Mouse (Mus musculus) urinary bladder, adult 2 months (tissue): ENCODE data around the gene Lbr. TPM values are rescaled to one million over a fixed set of nuclear protein-coding genes. Genes with fewer than 3 reads are reported as not detected.
"Not testable (repeated sequence)": the region's sequence is repeated elsewhere in the genome, so short reads cannot be mapped to it uniquely, and the experiment has no call there.

Source experiments
- DNase-seq: peaks from one replicate; pipeline ENCODE4 v3.0.0; 2022; ENCODE audit warnings: low spot score
- polyA plus RNA-seq: library from polyadenylated mRNA; depleted of rRNA; stranded (reverse); fragments of >200 nt; gene quantifications from 2 replicates; pipeline ENCODE4 v1.2.3, GENCODE M21; 2012

The Lbr gene
- polyA plus RNA-seq, 1 experiment, result 25.4 TPM

- DNase-seq, result no peak
These were observed 9.6 kb upstream of the Lbr start for GRCm38 (mm10) chr1:181852466-181852865.

- no peak for DNase-seq
These were observed 8.9 kb upstream of the Lbr start for GRCm38 (mm10) chr1:181851521-181852310.

GRCm38 (mm10) chr1:181850441-181850840 is 7.6 kb upstream of the Lbr start:
- no peak for DNase-seq

GRCm38 (mm10) chr1:181848210-181848609 is 5.4 kb upstream of the Lbr start:
- DNase-seq, result no peak

- no peak for DNase-seq
These were observed 4.5 kb upstream of the Lbr start for GRCm38 (mm10) chr1:181847396-181847795.

GRCm38 (mm10) chr1:181845767-181846166 is 2.9 kb upstream of the Lbr start:
- no peak for DNase-seq

GRCm38 (mm10) chr1:181844874-181845547 is 2.2 kb upstream of the Lbr start:
- DNase-seq, result no peak

- peak; percentile 95 for DNase-seq
These were observed 778 bp downstream of the Lbr start for GRCm38 (mm10) chr1:181841864-181842672.

- no peak for DNase-seq
These were observed 1.4 kb downstream of the Lbr start for GRCm38 (mm10) chr1:181841396-181841795.

- no peak for DNase-seq
These were observed 3.0 kb downstream of the Lbr start for GRCm38 (mm10) chr1:181839746-181840366.

GRCm38 (mm10) chr1:181838111-181838510 is 4.7 kb downstream of the Lbr start:
- DNase-seq, result no peak

- DNase-seq, result no peak
These were observed 9.7 kb downstream of the Lbr start for GRCm38 (mm10) chr1:181833143-181833542.

GRCm38 (mm10) chr1:181832720-181833119 is 10.1 kb downstream of the Lbr start:
- no peak for DNase-seq

GRCm38 (mm10) chr1:181828365-181828764 is 14.5 kb downstream of the Lbr start:
- no peak for DNase-seq

- DNase-seq, result no peak
These were observed 16.1 kb downstream of the Lbr start for GRCm38 (mm10) chr1:181826716-181827115.

- no peak for DNase-seq
These were observed 31.2 kb downstream of the Lbr start for GRCm38 (mm10) chr1:181811481-181812223.

- no peak for DNase-seq
These were observed 42.2 kb downstream of the Lbr start for GRCm38 (mm10) chr1:181800667-181801066.

- DNase-seq, result no peak
These were observed 42.9 kb downstream of the Lbr start for GRCm38 (mm10) chr1:181799911-181800310.

GRCm38 (mm10) chr1:181793541-181793940 is 49.3 kb downstream of the Lbr start:
- no peak for DNase-seq

- DNase-seq, result no peak
These were observed 52.9 kb downstream of the Lbr start for GRCm38 (mm10) chr1:181789952-181790351.

GRCm38 (mm10) chr1:181782600-181782999 is 60.2 kb downstream of the Lbr start:
- not testable (repeated sequence) for DNase-seq
